Mouse (Mus musculus) yolk sac, embryonic 10.5 days (tissue): Measurements from ENCODE around the gene Trpv5.

Source experiments
- DNase-seq: peaks from one replicate; pipeline ENCODE4 v3.0.0-alpha.2; 2017; ENCODE audit warnings: low spot score

Trpv5 gene

DNA sequence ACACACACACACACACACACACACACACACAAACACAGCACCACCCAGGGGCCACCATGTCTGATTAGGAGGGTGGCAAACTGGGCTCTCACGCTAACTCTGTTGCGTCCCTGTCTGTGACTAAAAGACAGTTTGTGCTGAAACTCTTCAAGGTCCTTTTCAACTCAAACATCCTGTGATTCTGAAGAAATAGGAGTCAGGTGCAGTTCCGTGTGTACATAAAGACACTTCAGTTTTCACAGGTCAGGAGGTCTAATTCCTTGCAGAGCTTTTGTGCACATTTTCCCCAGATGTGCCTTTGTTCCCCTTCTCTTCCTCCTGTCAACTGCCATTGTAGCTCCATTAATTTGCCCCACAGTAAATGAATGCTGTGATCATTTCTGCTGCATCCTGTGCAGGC is 40.1 kb downstream of the Trpv5 start:
- no peak for DNase-seq

DNA sequence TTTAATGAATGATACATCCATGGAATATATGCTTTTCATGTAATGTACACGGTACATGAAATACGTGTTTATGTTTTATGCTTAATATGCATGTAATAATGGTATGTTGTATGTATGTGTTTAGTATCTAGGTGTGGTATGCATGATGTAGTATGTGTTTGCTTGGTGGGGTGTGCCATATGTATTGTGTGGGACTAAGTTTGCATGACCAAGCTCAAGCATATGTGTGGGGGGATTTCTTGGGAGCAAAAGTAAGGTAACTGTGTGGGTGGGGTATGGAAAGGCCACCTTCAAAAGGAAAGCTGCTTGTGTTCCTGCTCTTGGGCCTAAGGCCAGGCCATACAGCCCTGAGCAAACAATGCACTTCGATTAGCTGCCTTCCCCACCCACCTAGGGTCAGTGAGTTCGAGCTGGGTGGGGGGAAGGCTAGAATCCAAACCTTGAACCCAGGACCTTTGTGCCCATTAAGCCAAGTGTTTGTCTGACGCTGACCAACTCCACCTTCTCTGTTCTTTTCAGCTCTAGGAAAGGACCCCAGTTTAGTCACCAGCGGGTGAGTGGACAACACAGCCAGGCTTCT is 42.6 kb downstream of the Trpv5 start:
- peak; percentile 31 for DNase-seq

DNA sequence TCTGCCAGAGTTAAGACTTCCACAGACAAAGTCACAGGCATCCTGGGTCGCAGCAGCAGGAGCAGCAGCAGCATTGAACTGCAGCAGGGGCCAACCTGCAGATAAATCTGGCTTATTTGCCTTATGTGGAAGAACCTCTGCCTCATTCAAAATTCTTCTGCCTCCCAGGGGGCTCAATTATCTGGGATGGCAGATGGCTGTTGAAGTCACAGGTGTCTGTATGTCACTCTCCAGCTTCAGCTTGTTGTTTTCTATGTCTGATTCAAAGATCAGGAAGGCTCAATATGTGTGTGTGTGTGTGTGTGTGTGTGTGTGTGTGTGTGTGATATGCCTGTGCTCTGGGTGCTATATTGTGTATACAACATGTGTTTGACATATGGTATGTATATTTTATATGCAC is 43.2 kb downstream of the Trpv5 start:
- no peak for DNase-seq

DNA sequence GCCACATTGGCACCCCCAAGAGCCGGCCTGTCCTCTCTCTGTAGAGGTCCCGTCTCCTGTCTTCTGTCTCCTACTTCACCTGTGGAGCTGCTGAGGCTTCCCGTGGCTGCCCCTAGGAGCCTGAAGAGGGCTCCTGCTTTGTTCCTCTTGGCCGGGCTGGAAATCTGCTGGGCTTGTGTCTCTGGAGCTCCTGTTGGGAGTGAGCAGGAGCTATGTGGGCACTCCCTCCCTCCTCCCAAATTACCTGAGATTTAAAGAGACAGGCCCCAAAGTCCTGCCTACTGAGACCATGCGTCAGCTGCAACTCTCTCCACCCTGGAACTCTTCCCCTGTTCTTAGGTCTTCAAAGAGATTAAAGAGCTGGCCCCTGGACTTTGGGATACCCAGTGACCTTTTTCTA is 44.4 kb downstream of the Trpv5 start, which contains the start of gene Trpv6:
TSS of gene Trpv6 (minus strand) at position 228 of the 400 bp plus-strand sequence.
- peak; percentile 24 for DNase-seq

GRCm38 (mm10) chr6:41635211-41635610 is 45.4 kb downstream of the Trpv5 start:
- DNase-seq: no peak

DNA sequence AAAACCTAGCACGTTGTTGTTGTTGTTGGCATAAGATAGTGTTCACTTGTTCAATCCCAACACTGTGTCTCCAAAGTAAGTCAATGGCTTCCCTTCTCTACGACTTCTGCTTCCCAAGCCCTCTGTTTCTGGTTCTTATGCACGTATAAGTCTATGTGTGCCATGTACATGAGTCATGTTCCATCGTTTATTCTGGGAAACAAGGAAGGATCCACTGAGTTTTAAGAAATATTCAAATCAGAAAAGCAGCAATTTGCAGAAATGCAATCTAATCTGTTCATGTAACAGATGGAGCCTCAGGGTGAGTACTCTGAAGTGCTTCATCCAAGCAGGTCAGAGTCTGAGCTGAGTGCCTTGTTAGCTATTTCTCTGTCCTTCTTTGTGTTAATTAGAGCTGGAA is 49.0 kb downstream of the Trpv5 start:
- no peak for DNase-seq

GRCm38 (mm10) chr6:41630791-41631190 is 49.8 kb downstream of the Trpv5 start:
- DNase-seq: no peak

- no peak for DNase-seq
These were observed 52.4 kb downstream of the Trpv5 start for GRCm38 (mm10) chr6:41628180-41628579.

DNA sequence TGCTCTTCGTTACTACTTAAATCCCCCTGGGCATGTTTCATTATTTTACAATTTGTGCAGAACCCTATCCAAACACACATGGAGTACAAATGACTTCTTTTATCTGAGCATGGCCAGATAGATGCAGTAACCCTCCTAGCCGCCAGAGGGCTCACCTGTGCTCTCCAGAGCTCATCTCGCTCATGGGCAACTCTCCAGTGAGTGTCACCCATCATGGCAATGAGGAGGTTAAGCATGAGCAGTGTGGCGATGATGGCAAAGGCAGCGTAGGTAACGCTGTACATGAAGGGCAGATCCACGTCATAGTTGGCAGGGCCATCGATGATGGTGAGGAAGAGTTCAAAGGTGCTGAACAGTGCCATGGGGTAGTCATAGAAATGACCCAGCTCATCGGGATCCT is 57.9 kb downstream of the Trpv5 start:
- DNase-seq: no peak

- no peak for DNase-seq
These were observed 59.2 kb downstream of the Trpv5 start for GRCm38 (mm10) chr6:41621241-41621990.

- DNase-seq: no peak
These were observed 60.3 kb downstream of the Trpv5 start for GRCm38 (mm10) chr6:41620173-41620798.

- no peak for DNase-seq
These were observed 72.9 kb downstream of the Trpv5 start for GRCm38 (mm10) chr6:41607637-41608036.

GRCm38 (mm10) chr6:41606214-41606613 is 74.4 kb downstream of the Trpv5 start:
- no peak for DNase-seq

DNA sequence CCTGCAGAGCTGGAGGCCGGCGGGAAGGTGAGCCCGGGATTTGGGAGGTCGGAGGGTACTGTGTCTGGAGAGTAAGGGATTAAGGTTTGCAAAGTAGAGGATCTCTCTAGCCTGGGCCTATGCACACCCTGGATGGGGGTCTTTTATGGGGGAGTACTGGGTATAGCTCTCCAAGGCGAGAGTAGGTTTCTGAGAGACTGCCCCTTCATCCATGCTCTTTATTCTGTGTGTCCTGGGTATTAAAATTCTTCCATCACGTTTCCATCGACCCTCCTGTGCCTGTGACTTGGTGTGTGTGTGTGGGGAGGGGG is 74.8 kb downstream of the Trpv5 start:
- no peak for DNase-seq

- peak; percentile 84 for DNase-seq
These were observed 75.3 kb downstream of the Trpv5 start, which contains the start of gene Ephb6 for GRCm38 (mm10) chr6:41605061-41605793. TSS of gene Ephb6 (plus strand) at chr6:41605482.

DNA sequence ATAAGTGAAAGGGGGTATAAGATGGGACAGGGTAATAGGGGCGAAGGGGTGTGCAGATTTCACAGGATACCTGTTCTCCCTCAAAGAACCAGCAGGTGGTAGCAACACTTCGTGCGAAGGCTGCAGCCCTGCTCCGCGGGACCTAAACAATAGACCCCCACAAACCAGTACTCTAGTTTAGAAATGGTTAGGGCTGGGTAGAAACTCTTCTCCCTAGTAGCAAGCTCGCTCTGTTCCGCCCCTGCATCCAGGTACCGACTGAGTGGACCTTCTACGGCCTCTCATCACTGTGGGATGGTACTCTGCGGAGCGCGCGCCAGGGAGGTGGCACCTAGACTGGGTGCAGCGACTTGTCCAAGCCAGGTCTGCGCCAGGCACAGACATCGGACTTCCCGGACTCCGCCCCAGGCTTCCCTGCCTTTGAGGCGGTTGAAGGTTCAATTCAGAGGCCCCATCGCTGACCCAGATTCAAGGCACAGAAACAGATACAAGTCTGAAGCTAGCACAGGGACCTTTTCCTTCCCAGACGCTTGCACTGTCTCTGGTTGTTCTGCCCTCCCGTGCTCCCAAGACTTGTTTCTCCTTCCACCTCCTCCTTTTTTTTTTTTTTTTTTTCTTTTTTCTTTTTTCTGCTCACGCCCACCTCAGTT is 76.0 kb downstream of the Trpv5 start:
- DNase-seq: peak; percentile 61
